38 mouse cellular contexts compared by ENCODE assay signal in genomic region chr2:105648933-105649332, GRCm38 (mm10). TPM values are rescaled to one million over a fixed set of nuclear protein-coding genes. Genes with fewer than 3 reads are reported as not detected.
"Had no signal": no experiment of that assay in that cellular context is flagged by ENCODE, and none has a peak within 500 bp of the region (broad histone marks: within the 10 kb centered on the region; RNA-seq: fewer than 3 reads in every experiment).

No protein-coding gene starts in this region.

- H3K36me3 ChIP-seq: heart, embryonic 10.5 days; heart, embryonic 12.5 days; heart, embryonic 13.5 days; heart, embryonic 15.5 days; hindbrain, embryonic 10.5 days; hindbrain, embryonic 12.5 days; hindbrain, embryonic 13.5 days; hindbrain, embryonic 15.5 days; intestine, embryonic 15.5 days; kidney, embryonic 15.5 days had no signal

- H3K4me1 ChIP-seq: heart, embryonic 10.5 days; heart, embryonic 12.5 days; heart, embryonic 13.5 days; heart, embryonic 15.5 days; hindbrain, embryonic 10.5 days; hindbrain, embryonic 12.5 days; hindbrain, embryonic 13.5 days; hindbrain, embryonic 15.5 days; intestine, embryonic 15.5 days; kidney, embryonic 15.5 days had no signal

- H3K4me3 ChIP-seq: heart, embryonic 10.5 days; heart, embryonic 12.5 days; heart, embryonic 13.5 days; heart, embryonic 15.5 days; hindbrain, embryonic 10.5 days; hindbrain, embryonic 12.5 days; hindbrain, embryonic 13.5 days; hindbrain, embryonic 15.5 days; intestine, embryonic 15.5 days; kidney, embryonic 15.5 days; layer of hippocampus, adult 2 months; left cerebral cortex, adult 2 months had no signal

- DNase-seq: heart, postnatal 10 days; heart, postnatal 14 days; heart, postnatal 36 days; heart, postnatal 4 days; kidney, adult 11 months; kidney, adult 18-20 months; kidney, adult 2 months; kidney, adult 8-10 months; kidney, adult 9 months; kidney, postnatal 10 days; kidney, postnatal 14 days; kidney, postnatal 25 days; kidney, postnatal 36 days; kidney, postnatal 4 days; layer of hippocampus, postnatal 36 days had no signal

- H3K9ac ChIP-seq: heart, embryonic 12.5 days; heart, embryonic 13.5 days; heart, embryonic 15.5 days; hindbrain, embryonic 12.5 days; hindbrain, embryonic 13.5 days; hindbrain, embryonic 14.5 days; hindbrain, embryonic 15.5 days; intestine, embryonic 15.5 days; kidney, embryonic 15.5 days had no signal

- H3K27ac ChIP-seq: heart, embryonic 10.5 days; heart, embryonic 13.5 days; heart, embryonic 15.5 days; hindbrain, embryonic 10.5 days; hindbrain, embryonic 12.5 days; hindbrain, embryonic 13.5 days; hindbrain, embryonic 14.5 days; hindbrain, embryonic 15.5 days; hindbrain, postnatal 0 days; intestine, embryonic 15.5 days; kidney, embryonic 15.5 days; kidney, postnatal 0 days; layer of hippocampus, adult 2 months; left cerebral cortex, adult 2 months had no signal

- ATAC-seq: hindbrain, embryonic 16.5 days; hindbrain, postnatal 0 days; inflammation-experienced regulatory T-cells, adult 6 months; intestine, embryonic 15.5 days; intestine, embryonic 16.5 days; intestine, postnatal 0 days had no signal

- H3K4me2 ChIP-seq: heart, embryonic 11.5 days; heart, embryonic 12.5 days; heart, embryonic 13.5 days; heart, embryonic 15.5 days; hindbrain, embryonic 12.5 days; hindbrain, embryonic 13.5 days; hindbrain, embryonic 14.5 days; hindbrain, embryonic 15.5 days; intestine, embryonic 15.5 days; kidney, embryonic 15.5 days had no signal

- H3K9me3 ChIP-seq: heart, embryonic 10.5 days; heart, embryonic 12.5 days; heart, embryonic 13.5 days; heart, embryonic 15.5 days; hindbrain, embryonic 10.5 days; hindbrain, embryonic 12.5 days; hindbrain, embryonic 13.5 days; hindbrain, embryonic 15.5 days; intestine, embryonic 15.5 days; kidney, embryonic 15.5 days had no signal

RNA-seq across cellular contexts. Expression of gene Pax6, which starts 19.8 kb away (rescaled TPM):
- total RNA-seq: heart, postnatal 10 days; heart, postnatal 14 days; heart, postnatal 25 days; heart, postnatal 36 days; hematopoietic stem cell, adult 5-6 weeks had no signal
- polyA plus RNA-seq: heart, embryonic 16.5 days; kidney, adult 2 months had no signal
